Mouse (Mus musculus) CH12.LX (cell line): Measurements from ENCODE around the gene Cacna2d2. TPM values are rescaled to one million over a fixed set of nuclear protein-coding genes. Genes with fewer than 3 reads are reported as not detected.

Experiments used
- DNase-seq: peaks from one replicate; pipeline ENCODE4 v3.0.0-alpha.2; 2013; ENCODE audit errors: extremely low read depth
- H3K27ac ChIP-seq: 2 replicates; pipeline ENCODE4 v1.5.1; 2012; ENCODE audit warnings: low read depth, mild to moderate bottlenecking, control low read depth, moderate library complexity; ENCODE audit not compliant: insufficient read depth
- H3K27me3 ChIP-seq: replicated peaks from 2 replicates; pipeline ENCODE3; 2012; ENCODE audit warnings: inconsistent platforms
- H3K36me3 ChIP-seq, 2 experiments: replicated peaks in 1 of 2; 2 replicates each; pipeline versions ENCODE3 to v1.6.1; 2012; ENCODE audit warnings: inconsistent platforms in 1 of 2, low read length in 1 of 2, mild to moderate bottlenecking in 1 of 2, mixed read lengths in 1 of 2, moderate library complexity in 1 of 2; ENCODE audit not compliant: control insufficient read depth in 1 of 2, insufficient read depth in 1 of 2
- H3K4me1 ChIP-seq, 2 experiments: 2 replicates each; pipeline ENCODE4 v1.6.1; 2012; ENCODE audit warnings: inconsistent platforms in 1 of 2, moderate library complexity in 1 of 2; ENCODE audit not compliant: insufficient read depth in 2 of 2, control insufficient read depth in 1 of 2
- H3K4me2 ChIP-seq: 2 replicates; pipeline ENCODE4 v1.6.1; 2012; ENCODE audit warnings: low read depth, mild to moderate bottlenecking, control low read depth; ENCODE audit not compliant: poor library complexity, insufficient read depth, severe bottlenecking
- H3K4me3 ChIP-seq, 3 experiments: fragments of 150-350 bp in 1 of 3; sonication (generic) in 1 of 3; replicated peaks in 1 of 3; 2 replicates each; pipeline versions ENCODE3 to v1.5.1; 2011 to 2012; ENCODE audit warnings: low read depth in 2 of 3, low read length in 2 of 3, mild to moderate bottlenecking in 2 of 3, moderate library complexity in 2 of 3, control low read depth in 1 of 3, improper control_type of control experiment in 1 of 3, inconsistent platforms in 1 of 3, mixed read lengths in 1 of 3; ENCODE audit not compliant: poor library complexity in 1 of 3
- H3K79me2 ChIP-seq: replicated peaks from 2 replicates; pipeline ENCODE4 v1.6.1; 2012; ENCODE audit warnings: mild to moderate bottlenecking, moderate library complexity; ENCODE audit not compliant: control insufficient read depth, poor library complexity, insufficient read depth, severe bottlenecking; ENCODE audit errors: extremely low read depth
- H3K9ac ChIP-seq: 2 replicates; pipeline ENCODE4 v1.6.1; 2012; ENCODE audit warnings: low read depth, mild to moderate bottlenecking, control low read depth, moderate library complexity; ENCODE audit not compliant: insufficient read depth
- H3K9me3 ChIP-seq: replicated peaks from 2 replicates; pipeline ENCODE3; 2012; ENCODE audit warnings: low read length, inconsistent platforms, mixed read lengths
- BHLHE40 ChIP-seq: IDR thresholded peaks from 2 replicates; pipeline ENCODE4 v1.6.1; 2011; ENCODE audit warnings: mild to moderate bottlenecking, low read depth, low read length, improper control_type of control experiment
- CHD1 ChIP-seq: IDR thresholded peaks from 2 replicates; pipeline ENCODE4 v1.6.1; 2012; ENCODE audit warnings: low read depth, low read length, improper control_type of control experiment, inconsistent platforms
- ELF1 ChIP-seq: IDR thresholded peaks from 2 replicates; pipeline ENCODE4 v1.6.1; 2014; ENCODE audit warnings: low read depth, mild to moderate bottlenecking, inconsistent platforms, low read length, improper control_type of control experiment
- EP300 ChIP-seq: IDR thresholded peaks from 2 replicates; pipeline ENCODE4 v1.6.1; 2011; ENCODE audit warnings: low read length, improper control_type of control experiment
- ETS1 ChIP-seq: conservative IDR thresholded peaks from 2 replicates; pipeline ENCODE4 v1.6.1; 2012; ENCODE audit warnings: low read depth, mild to moderate bottlenecking, inconsistent platforms, low read length, improper control_type of control experiment, moderate library complexity
- JUN ChIP-seq: IDR thresholded peaks from 2 replicates; pipeline ENCODE4 v1.6.1; 2011; ENCODE audit warnings: low read depth, mild to moderate bottlenecking, low read length, improper control_type of control experiment, moderate library complexity; ENCODE audit not compliant: insufficient read depth
- JUND ChIP-seq: conservative IDR thresholded peaks from 2 replicates; pipeline ENCODE4 v1.6.1; 2011; ENCODE audit warnings: low read depth, low read length, improper control_type of control experiment
- MAZ ChIP-seq: IDR thresholded peaks from 2 replicates; pipeline ENCODE4 v1.6.1; 2012; ENCODE audit warnings: low read depth, mild to moderate bottlenecking, inconsistent platforms, low read length, improper control_type of control experiment, moderate library complexity
- MEF2A ChIP-seq: IDR thresholded peaks from 2 replicates; pipeline ENCODE4 v1.6.1; 2014; ENCODE audit warnings: low read depth, mild to moderate bottlenecking, inconsistent platforms, low read length, improper control_type of control experiment, borderline replicate concordance
- PAX5 ChIP-seq: IDR thresholded peaks from 2 replicates; pipeline ENCODE4 v1.6.1; 2012; ENCODE audit warnings: low read length, inconsistent platforms, mixed read lengths
- POLR2AphosphoS2 ChIP-seq: IDR thresholded peaks from 2 replicates; pipeline ENCODE4 v1.6.1; 2011; ENCODE audit warnings: low read depth, low read length, improper control_type of control experiment
- RAD21 ChIP-seq: IDR thresholded peaks from 2 replicates; pipeline ENCODE4 v1.6.1; 2011; ENCODE audit warnings: low read depth, mild to moderate bottlenecking, low read length, improper control_type of control experiment, moderate library complexity
- RCOR1 ChIP-seq: conservative IDR thresholded peaks from 2 replicates; pipeline ENCODE4 v1.6.1; 2012; ENCODE audit warnings: low read depth, mild to moderate bottlenecking, inconsistent platforms, low read length, improper control_type of control experiment
- SIN3A ChIP-seq: IDR thresholded peaks from 2 replicates; pipeline ENCODE4 v1.6.1; 2012; ENCODE audit warnings: low read length, improper control_type of control experiment, inconsistent platforms
- SMC3 ChIP-seq: IDR thresholded peaks from 2 replicates; pipeline ENCODE4 v1.6.1; 2011; ENCODE audit warnings: low read depth, low read length, improper control_type of control experiment
- TBP ChIP-seq: conservative IDR thresholded peaks from 2 replicates; pipeline ENCODE4 v1.6.1; 2011; ENCODE audit warnings: low read depth, low read length, improper control_type of control experiment
- TCF12 ChIP-seq: IDR thresholded peaks from 2 replicates; pipeline ENCODE4 v1.6.1; 2014; ENCODE audit warnings: low read depth, mild to moderate bottlenecking, inconsistent platforms, low read length, improper control_type of control experiment
- USF1 ChIP-seq: IDR thresholded peaks from 2 replicates; pipeline ENCODE4 v1.6.1; 2014; ENCODE audit warnings: low read depth, mild to moderate bottlenecking, inconsistent platforms, low read length, improper control_type of control experiment
- ZC3H11A ChIP-seq: IDR thresholded peaks from 2 replicates; pipeline ENCODE4 v1.6.1; 2012; ENCODE audit warnings: low read depth, mild to moderate bottlenecking, inconsistent platforms, low read length, improper control_type of control experiment
- ZKSCAN1 ChIP-seq: IDR thresholded peaks from 2 replicates; pipeline ENCODE4 v1.6.1; 2012; ENCODE audit warnings: low read depth, inconsistent platforms, low read length, improper control_type of control experiment, borderline replicate concordance
- ZNF384 ChIP-seq: IDR thresholded peaks from 2 replicates; pipeline ENCODE4 v1.6.1; 2012; ENCODE audit warnings: low read depth, low read length, improper control_type of control experiment, inconsistent platforms
- dilution Hi-C: fragments of 300-500 bp; cut with MboI; formaldehyde crosslinking; loops from 2 replicates; pipeline ENCODE4 v1.14.3; 2020; ENCODE audit warnings: low sequenced_read_pairs; ENCODE audit not compliant: extremely low pct_unique_long_range_greater_than_20kb, extremely low pct_ligation_motif_present
- in situ Hi-C: fragments of 300-500 bp; cut with MboI; formaldehyde crosslinking; loops from 3 replicates; pipeline ENCODE4 v1.14.3; 2019; ENCODE audit warnings: low sequenced_read_pairs, low pct_ligation_motif_present, low pct_unique_long_range_greater_than_20kb, mixed read lengths
- polyA plus RNA-seq: library from polyadenylated mRNA; unstranded; fragments of >175 nt; gene quantifications from 2 replicates; pipeline ENCODE4 v1.2.1, GENCODE M21; 2012; ENCODE audit warnings: low read depth; ENCODE audit not compliant: insufficient read length
- total RNA-seq, 2 experiments: library from RNA; depleted of rRNA; stranded (reverse); fragments of 300-350 nt in 1 of 2; fragments of >200 nt in 1 of 2; gene quantifications; 2 replicates each; pipeline ENCODE4 v1.2.3; 2012 to 2014

Cacna2d2 gene
- total and polyA plus RNA-seq, 3 experiments, result 0.04 TPM; not detected in 2

DNA sequence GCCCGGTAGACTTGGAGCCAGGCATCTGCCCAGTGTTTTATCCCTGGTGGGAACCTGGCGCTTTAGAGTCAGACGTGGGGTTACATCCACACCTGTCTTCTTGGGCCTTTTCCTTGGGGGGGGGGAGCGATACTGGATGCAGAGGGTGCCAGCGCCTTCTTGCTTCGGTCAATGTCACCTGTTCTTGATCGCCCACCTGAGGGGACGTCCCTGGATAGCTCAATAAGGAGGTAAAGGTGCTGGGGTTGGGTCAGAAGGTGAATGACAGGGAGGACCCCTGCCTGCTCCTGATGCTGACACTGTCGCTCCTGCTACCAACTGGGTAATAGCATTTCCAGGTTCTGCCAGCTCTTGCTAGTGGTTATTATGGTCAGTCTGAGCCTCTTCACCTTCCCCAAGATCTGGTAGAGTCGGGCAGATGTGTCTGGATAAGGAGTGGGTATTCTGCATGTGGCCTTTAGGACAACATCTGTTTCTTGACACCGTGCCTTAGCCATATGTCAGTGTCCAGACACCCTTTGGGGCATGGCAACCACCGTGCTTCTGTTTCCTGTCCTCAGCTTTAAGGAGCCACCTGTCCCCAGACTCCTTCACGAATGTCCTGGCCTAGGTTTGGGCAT, 1.4 kb downstream of the Cacna2d2 start:
- Histone ChIP-seq H3K4me2 (no peak overlapping the region), H3K4me3 (no peak overlapping the region), H3K9ac (no peak overlapping the region), H3K36me3 (no peaks in the 10 kb centered on the region), H3K79me2 (no peaks in the 10 kb centered on the region), H3K9me3 (no peaks in the 10 kb centered on the region), H3K4me1 (peaks cover 3 to 7% of the 10 kb centered on the region in 2 experiments; a peak in 3 of 4 replicates), H3K27me3 (peaks cover 87% of the 10 kb centered on the region), H3K27ac (no peak overlapping the region)
- dilution Hi-C loops, result no loop called here
- TF ChIP-seq ETS1 (no peak), ZNF384 (no peak), ELF1 (no peak), USF1 (no peak), JUND (no peak), RCOR1 (no peak)
- no peak for DNase-seq
- in situ Hi-C loops, result no loop called here

GRCm38 (mm10) chr9:107403116-107403515, 3.7 kb downstream of the Cacna2d2 start:
- in situ Hi-C loops, result no loop called here
- no peak overlapping the region for H3K9ac ChIP-seq
- H3K36me3 ChIP-seq, result no peaks in the 10 kb centered on the region
- H3K27ac ChIP-seq, result no peak overlapping the region
- peaks cover 87% of the 10 kb centered on the region for H3K27me3 ChIP-seq
- no peak overlapping the region for H3K4me2 ChIP-seq
- H3K4me1 ChIP-seq, result no peaks in the 10 kb centered on the region
- no peak for DNase-seq
- no peaks in the 10 kb centered on the region for H3K79me2 ChIP-seq
- dilution Hi-C loops, result no loop called here
- TF ChIP-seq RAD21 (no peak), JUN (no peak), ZKSCAN1 (no peak), CHD1 (no peak), RCOR1 (no peak), SMC3 (no peak), ZNF384 (no peak), ZC3H11A (no peak), MEF2A (no peak), ETS1 (no peak), TCF12 (no peak), PAX5 (no peak), EP300 (no peak), TBP (no peak), BHLHE40 (no peak), USF1 (no peak), MAZ (no peak), SIN3A (no peak), POLR2AphosphoS2 (no peak)
- H3K4me3 ChIP-seq, result no peak overlapping the region
- H3K9me3 ChIP-seq, result no peaks in the 10 kb centered on the region
